Mouse (Mus musculus) erythroblast, embryonic 14.5 days (primary cell): ENCODE data around the gene Cercam. TPM values are rescaled to one million over a fixed set of nuclear protein-coding genes. Genes with fewer than 3 reads are reported as not detected.
"Not testable (repeated sequence)": the region's sequence is repeated elsewhere in the genome, so short reads cannot be mapped to it uniquely, and the experiment has no call there.

ENCODE experiments used
- H3K27me3 ChIP-seq: 2 replicates; pipeline ENCODE4 v1.6.1; 2012; ENCODE audit warnings: inconsistent platforms; ENCODE audit not compliant: control insufficient read depth
- H3K36me3 ChIP-seq: 2 replicates; pipeline ENCODE4 v1.6.1; 2012; ENCODE audit warnings: mild to moderate bottlenecking, inconsistent platforms; ENCODE audit not compliant: control insufficient read depth
- H3K4me1 ChIP-seq: 2 replicates; pipeline ENCODE4 v1.6.1; 2012; ENCODE audit warnings: inconsistent platforms; ENCODE audit not compliant: control insufficient read depth
- H3K4me3 ChIP-seq: replicated peaks from 2 replicates; pipeline ENCODE3; 2012; ENCODE audit warnings: moderate library complexity, mild to moderate bottlenecking, inconsistent platforms
- H3K9me3 ChIP-seq: 2 replicates; pipeline ENCODE4 v1.6.1; 2012; ENCODE audit warnings: low read length, inconsistent platforms, mixed read lengths; ENCODE audit not compliant: control insufficient read depth
- GATA1 ChIP-seq: IDR thresholded peaks from 2 replicates; pipeline ENCODE4 v1.6.1; 2012; ENCODE audit warnings: low read length, inconsistent platforms, mixed read lengths
- TAL1 ChIP-seq: IDR thresholded peaks from 3 replicates; pipeline ENCODE4 v1.6.1; 2012; ENCODE audit warnings: low read length, inconsistent platforms, mixed read lengths
- polyA plus RNA-seq: library from polyadenylated mRNA; stranded (reverse); fragments of >175 nt; gene quantifications from 2 replicates; pipeline ENCODE4 v1.2.3, GENCODE M21; 2012

Gene Cercam
- polyA plus RNA-seq, 1 experiment, result 17.8 TPM

GRCm38 (mm10) chr2:29858748-29859473 lies 10.1 kb upstream of the Cercam start:
- H3K4me1 ChIP-seq, result peaks cover 5% of the 10 kb centered on the region
- no peaks in the 10 kb centered on the region for H3K36me3 ChIP-seq
- H3K27me3 ChIP-seq, result peaks cover 11% of the 10 kb centered on the region
- H3K4me3 ChIP-seq, result no peak overlapping the region
- TF ChIP-seq TAL1, result no peak
- TF ChIP-seq GATA1, result no peak
- H3K9me3 ChIP-seq, result no peaks in the 10 kb centered on the region

- Histone ChIP-seq H3K4me1 (peaks cover 29% of the 10 kb centered on the region), H3K27me3 (peaks cover 5% of the 10 kb centered on the region; the same call in 1 of the 2 replicates), H3K36me3 (no peaks in the 10 kb centered on the region; the same call in none of the 2 replicates), H3K9me3 (no peaks in the 10 kb centered on the region), H3K4me3 (no peak overlapping the region)
- TF ChIP-seq GATA1 (no peak), TAL1 (no peak)
Measured at GRCm38 (mm10) chr2:29865125-29865524, 3.8 kb upstream of the Cercam start.

- Histone ChIP-seq H3K4me1 (peaks cover 67% of the 10 kb centered on the region), H3K9me3 (no peaks in the 10 kb centered on the region)
Measured at GRCm38 (mm10) chr2:29869646-29870451, 885 bp downstream of the Cercam start.

GRCm38 (mm10) chr2:29872581-29873295 lies 3.8 kb downstream of the Cercam start:
- Histone ChIP-seq H3K9me3 (no peaks in the 10 kb centered on the region), H3K4me3 (no peak overlapping the region), H3K4me1 (peaks cover 62% of the 10 kb centered on the region), H3K36me3 (peaks cover 73% of the 10 kb centered on the region), H3K27me3 (no peaks in the 10 kb centered on the region)
- TF ChIP-seq TAL1 (no peak), GATA1 (no peak)

More at GRCm38 (mm10) chr2:29869646-29870451, 885 bp downstream of the Cercam start:
- Histone ChIP-seq H3K36me3 (peaks cover 47% of the 10 kb centered on the region), H3K27me3 (peaks cover 3% of the 10 kb centered on the region; the same call in 1 of the 2 replicates), H3K4me3 (peak overlapping the region; percentile 95)
- peak; percentile 56; the same call in 2 of the 3 replicates for TF ChIP-seq TAL1
- TF ChIP-seq GATA1, result no peak

- H3K4me1 ChIP-seq, result peaks cover 53% of the 10 kb centered on the region
- no peaks in the 10 kb centered on the region for H3K9me3 ChIP-seq
- peaks cover 82% of the 10 kb centered on the region for H3K36me3 ChIP-seq
- no peak overlapping the region for H3K4me3 ChIP-seq
- TF ChIP-seq TAL1 (no peak), GATA1 (no peak)
- H3K27me3 ChIP-seq, result no peaks in the 10 kb centered on the region
Measured at GRCm38 (mm10) chr2:29873801-29874200, 4.8 kb downstream of the Cercam start.

GRCm38 (mm10) chr2:29878061-29878460 lies 9.1 kb downstream of the Cercam start:
- H3K9me3 ChIP-seq, result peaks cover 13% of the 10 kb centered on the region
- no peak overlapping the region for H3K4me3 ChIP-seq
- peaks cover 11% of the 10 kb centered on the region for H3K4me1 ChIP-seq
- H3K27me3 ChIP-seq, result no peaks in the 10 kb centered on the region; the same call in 1 of the 2 replicates
- H3K36me3 ChIP-seq, result peaks cover 94% of the 10 kb centered on the region
- no peak for TF ChIP-seq TAL1
- TF ChIP-seq GATA1, result no peak

GRCm38 (mm10) chr2:29879191-29879590 lies 10.2 kb downstream of the Cercam start:
- Histone ChIP-seq H3K27me3 (no peaks in the 10 kb centered on the region; the same call in 1 of the 2 replicates), H3K9me3 (peaks cover 13% of the 10 kb centered on the region), H3K4me1 (peaks cover 6% of the 10 kb centered on the region), H3K4me3 (no peak overlapping the region), H3K36me3 (peaks cover 93% of the 10 kb centered on the region)
- no peak for TF ChIP-seq TAL1
- no peak for TF ChIP-seq GATA1

GRCm38 (mm10) chr2:29879964-29880830 lies 11.2 kb downstream of the Cercam start:
- Histone ChIP-seq H3K27me3 (no peaks in the 10 kb centered on the region; the same call in 1 of the 2 replicates), H3K9me3 (peaks cover 13% of the 10 kb centered on the region), H3K36me3 (peaks cover 83% of the 10 kb centered on the region), H3K4me1 (peaks cover 4% of the 10 kb centered on the region), H3K4me3 (no peak overlapping the region)
- TF ChIP-seq TAL1, result no peak

GRCm38 (mm10) chr2:29886659-29887292 lies 17.8 kb downstream of the Cercam start:
- Histone ChIP-seq H3K27me3 (peaks cover 27% of the 10 kb centered on the region), H3K4me1 (peaks cover 34% of the 10 kb centered on the region), H3K36me3 (peaks cover 33% of the 10 kb centered on the region)
- not testable (repeated sequence) for H3K4me3 ChIP-seq, H3K9me3 ChIP-seq
